Mouse (Mus musculus): ENCODE data around the gene Itgb7.

Gene Itgb7

DNA sequence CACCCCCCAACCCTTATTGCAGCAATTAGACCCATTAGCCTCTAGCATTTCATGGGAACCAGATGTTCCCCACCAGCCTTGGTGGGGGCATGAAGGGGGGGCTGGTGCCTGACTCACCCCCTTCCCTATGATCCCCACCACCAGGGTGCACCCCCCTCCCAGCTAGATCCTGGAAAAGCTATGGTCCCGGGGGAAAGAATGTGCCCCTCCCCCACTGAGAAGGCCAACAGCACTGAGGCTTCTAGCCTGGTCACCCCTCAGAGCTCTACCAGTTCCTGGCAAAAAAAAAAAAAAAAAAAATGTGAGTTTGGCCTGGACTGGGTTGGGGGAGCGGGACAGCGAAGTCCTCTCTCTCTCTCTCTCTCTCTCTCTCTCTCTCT, 17.1 kb upstream of the Itgb7 start:
- DNase-seq (ENCODE audit: low read depth, low spot score), result no peak

DNA sequence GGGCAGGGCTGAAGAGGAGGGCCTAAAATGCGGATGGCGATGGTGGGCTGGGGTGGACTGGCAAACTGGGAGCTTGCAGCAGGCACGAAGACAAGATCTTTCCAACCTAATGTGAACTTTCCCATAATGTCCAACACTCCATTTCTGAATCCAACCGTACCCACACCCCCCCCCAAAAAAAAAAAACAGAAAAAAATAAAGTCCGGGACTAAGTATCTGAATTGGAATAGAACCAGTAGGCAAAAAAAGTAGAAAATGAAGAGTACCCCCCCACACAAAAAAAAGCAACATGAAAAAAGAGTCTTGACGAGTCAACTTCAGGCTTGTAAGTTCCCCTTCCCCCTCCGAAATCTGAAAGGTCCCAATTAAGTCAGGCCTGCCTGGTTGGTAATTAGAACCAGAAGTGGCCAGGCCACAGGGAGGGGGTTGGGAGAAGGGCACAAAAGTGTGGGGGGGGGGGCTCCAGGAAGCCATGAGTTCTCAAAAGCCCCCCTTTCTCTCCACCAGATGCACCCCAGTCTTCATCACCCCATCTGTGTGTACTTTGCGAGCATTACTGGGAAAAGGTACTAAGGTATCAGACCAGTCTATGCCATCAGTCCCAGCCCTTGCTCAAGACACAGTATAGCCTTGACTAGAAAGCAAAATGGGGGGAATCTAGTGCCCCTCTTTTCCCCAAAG, 16.5 kb upstream of the Itgb7 start:
- no peak for DNase-seq (ENCODE audit: low read depth, low spot score)

DNA sequence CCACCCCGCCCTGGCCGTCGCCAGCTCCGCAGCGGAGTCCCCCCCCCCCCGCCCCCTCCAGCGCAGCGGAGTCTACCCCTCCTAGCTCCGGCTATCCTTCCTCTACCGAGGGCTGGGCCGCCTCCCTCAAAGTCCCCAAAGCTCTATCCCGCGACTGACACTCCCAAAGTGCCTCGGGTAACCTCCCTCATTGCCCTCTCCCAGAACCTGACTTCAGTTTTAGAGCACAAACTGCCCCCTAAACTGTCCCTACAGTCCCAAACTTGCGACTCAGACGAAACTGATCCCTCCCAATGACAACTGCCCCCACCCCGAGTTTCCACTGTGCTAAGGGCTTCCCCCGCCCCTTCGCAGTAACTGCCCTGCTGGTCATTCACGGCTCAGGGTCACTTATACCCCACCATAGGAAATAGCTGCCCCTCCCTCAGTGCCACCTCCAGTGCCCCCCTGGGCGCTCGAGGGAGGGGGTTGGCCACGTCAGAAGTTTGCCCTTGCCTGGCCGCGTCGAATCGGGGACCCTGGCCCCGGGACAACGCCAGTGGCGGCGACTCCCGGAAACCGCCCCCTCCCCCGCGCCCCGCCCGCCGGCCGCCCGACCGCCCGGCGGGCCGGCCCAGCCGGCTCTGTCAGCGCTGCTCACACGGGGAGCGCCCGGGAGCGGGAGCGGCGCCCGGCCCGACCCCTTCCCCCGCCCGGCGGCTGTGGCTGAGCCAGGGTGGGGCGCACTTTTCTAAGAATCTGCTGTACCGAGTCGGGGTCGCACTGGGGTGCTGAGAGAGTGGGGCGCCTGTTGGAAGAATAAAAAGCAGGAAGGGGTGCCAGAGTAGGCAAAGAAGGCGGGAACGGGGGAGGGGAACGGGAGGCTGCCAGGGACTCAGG, 15.7 kb upstream of the Itgb7 start:
- DNase-seq (ENCODE audit: low read depth, low spot score), result no peak

- DNase-seq (ENCODE audit: low read depth, low spot score), result peak; percentile 71
These were observed 15.1 kb upstream of the Itgb7 start for GRCm38 (mm10) chr15:102246866-102247251.

- no peak for DNase-seq (ENCODE audit: low read depth, low spot score)
These were observed 14.4 kb upstream of the Itgb7 start for GRCm38 (mm10) chr15:102245891-102246741.

- no peak for DNase-seq (ENCODE audit: low read depth, low spot score)
These were observed 13.7 kb upstream of the Itgb7 start for GRCm38 (mm10) chr15:102245461-102245881.

DNA sequence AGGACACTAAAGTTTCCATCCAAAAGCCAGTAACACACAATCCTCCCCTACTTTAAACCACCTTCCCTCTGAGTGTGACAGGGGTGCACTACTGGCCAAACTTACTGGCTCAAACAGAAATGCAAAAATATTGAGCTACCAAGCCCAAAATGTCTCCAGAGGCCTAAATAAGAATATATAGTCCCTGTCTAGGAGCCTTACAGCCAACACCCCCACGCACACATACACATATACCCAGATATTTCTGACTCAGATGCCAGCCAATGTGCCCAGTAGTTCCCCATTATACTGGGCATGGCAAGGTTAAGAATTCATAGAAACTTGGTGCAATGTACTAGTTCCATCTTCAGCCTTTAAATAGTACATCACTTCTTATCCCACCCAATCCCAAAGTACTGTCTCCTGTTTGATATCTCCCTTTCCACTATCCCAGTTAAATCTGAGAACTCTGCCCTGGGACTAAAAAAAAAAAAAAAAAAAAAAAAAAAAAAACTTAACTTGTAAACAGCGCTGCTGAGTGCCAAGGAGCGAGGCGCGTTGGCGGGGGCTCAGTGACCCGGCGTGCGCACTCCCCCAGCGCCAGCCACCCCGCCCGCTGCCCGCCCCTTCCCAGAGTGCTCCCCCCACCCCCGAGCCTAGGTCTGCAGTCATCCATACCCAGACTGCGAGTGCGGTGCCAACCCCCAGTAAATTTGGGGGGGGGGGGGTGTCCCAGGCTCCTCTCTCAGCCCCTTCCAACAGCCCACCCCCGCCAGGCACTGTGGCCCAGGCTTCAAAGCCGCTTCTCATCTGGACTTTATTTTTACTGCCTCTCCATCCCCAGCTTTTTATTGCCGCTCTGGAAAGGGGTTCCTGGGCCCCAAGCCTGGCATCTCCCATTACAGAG, 12.8 kb upstream of the Itgb7 start:
- DNase-seq (ENCODE audit: low read depth, low spot score), result no peak

GRCm38 (mm10) chr15:102243229-102244190, 11.8 kb upstream of the Itgb7 start:
- no peak for DNase-seq (ENCODE audit: low read depth, low spot score)

- no peak for DNase-seq (ENCODE audit: low read depth, low spot score)
These were observed 10.9 kb upstream of the Itgb7 start for GRCm38 (mm10) chr15:102242404-102243228.

DNA sequence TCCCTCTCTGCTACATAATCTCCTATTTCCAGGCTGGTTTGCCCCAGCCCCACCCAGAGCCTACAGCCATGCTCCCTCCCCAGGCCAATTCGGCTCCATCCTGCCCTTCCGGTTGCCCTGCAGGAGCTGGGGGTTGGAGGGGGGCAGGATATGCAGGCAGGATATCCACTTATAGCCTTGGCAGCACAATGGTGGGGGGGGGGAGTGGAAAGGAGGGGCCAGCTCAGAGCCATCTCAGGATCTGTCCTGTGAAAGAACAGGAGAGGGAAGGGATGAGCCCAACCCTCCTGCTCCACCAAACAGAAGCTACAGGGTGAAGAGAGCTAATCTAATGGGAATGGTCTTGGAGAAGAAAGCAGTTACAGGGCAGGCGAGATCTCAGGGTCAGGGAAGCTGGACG, 8.9 kb upstream of the Itgb7 start:
- DNase-seq (ENCODE audit: low read depth, low spot score), result no peak

DNA sequence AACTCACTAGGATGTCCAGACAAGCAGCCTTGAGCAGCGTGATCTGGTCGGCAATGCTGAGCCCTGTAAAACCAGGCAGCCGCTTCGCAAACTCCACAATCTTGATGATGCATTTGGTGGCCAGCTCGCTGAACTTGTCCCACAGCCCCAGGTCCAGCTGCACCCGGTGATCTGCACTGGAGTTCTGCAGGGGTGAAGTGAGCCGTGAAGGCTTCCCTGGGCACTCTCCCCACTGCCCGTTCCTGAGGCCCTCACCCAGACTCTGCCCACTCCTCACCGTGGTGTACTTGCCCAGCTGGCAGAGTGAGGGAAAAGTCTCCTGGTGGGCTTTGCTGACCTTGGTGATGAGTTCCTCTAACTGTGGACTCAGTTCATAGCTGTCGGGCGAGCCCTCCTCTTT, 8.1 kb upstream of the Itgb7 start:
- DNase-seq (ENCODE audit: low read depth, low spot score), result no peak

DNA sequence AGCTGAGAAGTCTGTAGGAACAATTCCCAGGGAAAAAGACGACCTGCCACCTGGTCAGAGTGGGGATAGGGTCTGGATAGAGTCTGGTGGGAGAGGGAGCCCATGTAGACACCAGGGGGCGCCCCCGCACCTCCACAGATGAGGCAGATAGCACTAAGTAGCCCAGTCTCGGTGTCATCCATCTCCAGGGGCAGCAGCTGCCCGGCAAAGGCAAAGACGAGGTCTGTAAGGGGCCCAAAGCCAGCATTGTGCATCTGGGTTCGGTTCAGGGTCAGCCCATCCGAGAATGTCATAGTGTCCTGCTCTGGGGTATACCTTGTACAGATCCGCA, 7.5 kb upstream of the Itgb7 start:
- DNase-seq (ENCODE audit: low read depth, low spot score), result peak; percentile 80

DNA sequence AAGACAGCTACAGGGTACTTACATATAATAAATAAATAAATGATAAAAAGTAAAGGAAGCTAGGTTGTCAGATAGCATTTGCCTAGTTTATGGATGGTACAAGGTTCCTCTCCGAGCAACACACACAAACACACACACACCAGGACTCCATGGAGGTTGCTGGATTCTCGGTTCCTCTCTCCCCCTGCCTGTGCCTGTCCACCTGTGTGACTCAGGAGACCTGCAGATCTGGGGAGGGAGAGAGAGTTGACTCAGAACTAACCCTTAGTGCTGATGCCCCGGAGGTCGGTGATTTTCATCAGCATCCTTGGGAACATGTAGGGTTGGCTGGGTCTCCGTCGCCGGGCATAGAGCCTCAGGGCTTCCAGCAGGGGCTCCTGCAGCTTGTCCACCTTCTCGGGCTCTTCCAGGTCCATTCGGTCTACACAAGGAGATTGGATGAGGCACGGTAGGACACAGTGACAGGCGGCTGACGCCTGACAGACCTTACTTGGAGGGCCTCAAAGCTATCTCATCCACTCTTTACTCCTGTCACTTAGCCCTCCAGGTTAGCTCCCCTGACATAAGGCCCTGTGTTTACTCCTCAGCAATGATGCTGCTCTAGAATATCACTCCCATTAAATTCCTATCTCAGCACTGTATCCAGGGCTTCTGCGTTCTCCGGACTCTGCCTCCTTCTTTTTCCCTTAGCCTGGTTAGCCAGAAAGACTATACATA, 7.0 kb upstream of the Itgb7 start:
- DNase-seq (ENCODE audit: low read depth, low spot score), result no peak

DNA sequence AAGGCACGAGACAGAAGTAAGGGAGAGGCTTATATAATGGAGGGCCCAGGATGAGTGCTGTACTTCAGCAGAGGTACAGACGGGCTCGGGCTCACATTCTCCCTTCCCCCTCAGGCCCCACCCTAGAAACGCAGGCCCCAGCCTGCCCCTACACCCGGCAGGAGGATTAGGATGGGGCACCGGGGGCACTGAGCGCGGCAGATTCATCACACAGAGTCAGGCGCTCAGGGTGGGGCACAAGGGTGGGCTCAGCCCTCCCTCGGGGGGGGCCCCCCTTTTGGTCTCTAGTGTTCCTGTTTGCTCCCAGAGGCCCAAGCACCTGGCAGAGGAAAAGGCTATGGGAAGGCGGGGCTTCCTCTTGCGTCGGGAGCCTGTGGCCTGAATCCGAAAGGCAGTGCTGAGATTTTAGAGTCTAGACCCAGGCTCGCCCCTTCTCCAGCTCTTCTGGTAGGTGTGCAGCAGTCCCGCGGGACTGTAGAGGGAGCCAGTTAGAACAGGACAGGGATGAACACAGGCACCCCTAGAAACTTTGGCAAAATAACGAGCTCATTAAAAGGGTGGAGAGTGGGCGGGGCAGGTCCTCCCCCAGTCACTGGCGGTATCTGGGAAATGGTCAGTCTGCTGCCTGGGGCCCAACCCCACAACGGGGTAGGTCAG, 3.8 kb upstream of the Itgb7 start:
- no peak for DNase-seq (ENCODE audit: low read depth, low spot score)

DNA sequence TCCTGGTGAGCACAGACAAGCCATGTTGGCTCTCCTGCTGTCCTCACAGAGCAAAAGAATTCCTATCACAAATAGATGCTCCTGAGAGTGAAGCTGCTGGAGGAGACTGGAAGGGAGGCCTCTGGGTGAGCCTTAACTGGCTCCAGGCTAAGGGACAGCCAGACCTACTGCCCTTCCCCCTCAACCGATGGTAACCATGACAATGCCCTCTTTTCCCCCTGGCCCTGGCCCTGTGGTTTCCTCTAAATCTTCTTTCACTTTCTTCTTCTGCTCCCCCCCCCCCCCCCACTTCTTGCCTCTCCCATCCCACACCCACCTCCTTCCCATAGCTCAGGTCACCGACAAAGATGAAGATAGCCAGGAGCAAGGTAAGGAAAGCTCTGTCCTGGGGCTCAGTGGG, 2.2 kb upstream of the Itgb7 start:
- DNase-seq (ENCODE audit: low read depth, low spot score), result no peak

DNA sequence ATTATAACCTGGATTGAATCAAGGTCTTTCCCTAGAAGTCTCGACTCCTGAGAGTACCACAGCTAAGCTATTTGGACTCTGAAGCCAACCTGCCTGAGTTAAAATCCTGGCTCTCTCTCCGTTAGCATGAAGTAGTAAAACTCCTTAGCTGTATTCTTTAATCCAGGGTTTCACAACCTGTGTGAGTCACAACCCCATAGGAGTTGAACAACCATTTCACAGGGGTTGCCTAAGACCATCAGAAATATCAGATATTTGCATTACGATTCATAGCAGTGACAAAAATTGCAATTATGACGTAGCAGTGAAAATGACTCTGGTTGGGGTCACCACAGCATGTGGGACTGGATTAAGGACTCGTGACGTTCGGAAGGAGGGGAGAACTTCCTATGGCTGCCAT, 1.0 kb upstream of the Itgb7 start:
- DNase-seq (ENCODE audit: low read depth, low spot score), result no peak

DNA sequence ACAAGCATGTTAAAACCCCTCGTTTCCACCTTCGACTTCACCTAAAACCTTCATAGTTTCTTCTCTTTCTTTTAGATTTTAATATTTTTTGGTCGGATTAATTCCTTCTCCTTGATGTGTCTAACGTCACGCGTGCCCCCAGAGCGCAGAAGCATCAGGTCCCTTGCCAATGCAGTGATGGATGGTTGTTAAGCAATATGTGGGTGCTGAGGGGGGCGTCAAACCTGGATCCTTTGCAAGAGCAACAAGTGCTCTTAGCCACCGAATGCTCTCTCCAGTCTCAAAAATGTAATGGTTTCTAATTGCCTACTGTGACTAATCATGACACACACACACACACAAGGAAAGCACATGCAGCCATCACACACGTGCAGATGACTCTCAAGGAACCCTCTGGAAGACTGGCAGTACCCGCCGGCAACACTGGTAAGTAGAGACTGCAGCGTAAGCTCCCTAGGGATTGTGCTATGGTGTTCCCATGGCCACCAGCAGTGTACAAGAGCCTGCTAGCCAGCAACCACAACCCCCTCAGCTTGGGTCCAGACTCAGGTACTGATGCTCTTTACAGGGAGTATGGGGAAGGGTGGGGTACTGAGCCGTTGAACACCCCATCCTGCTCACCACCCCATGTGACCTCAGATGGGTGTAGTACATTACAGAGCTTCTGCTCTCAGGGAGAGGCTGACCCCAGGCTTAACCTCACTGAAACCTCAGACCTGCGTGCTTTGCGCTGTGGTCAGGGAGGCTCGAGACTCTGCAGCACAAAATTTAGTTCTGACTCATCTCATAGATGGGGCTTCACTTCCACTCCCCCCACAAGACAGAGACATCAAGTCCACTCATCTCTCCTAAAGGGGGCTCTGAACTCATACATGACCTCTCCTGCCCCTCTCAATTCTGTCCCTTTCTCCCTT, 1.1 kb downstream of the Itgb7 start:
- DNase-seq (ENCODE audit: low read depth, low spot score), result no peak

Measured in retina, postnatal 7 days (tissue).